Mouse (Mus musculus): ENCODE data around the gene Hdgf. TPM values are rescaled to one million over a fixed set of nuclear protein-coding genes. Genes with fewer than 3 reads are reported as not detected.
A peak's percentile ranks its signal among the peaks of the same experiment; 100 is the strongest.
"Not testable (repeated sequence)": the region's sequence is repeated elsewhere in the genome, so short reads cannot be mapped to it uniquely, and the experiment has no call there.

The Hdgf gene
- polyA plus RNA-seq, 2 experiments = 203 to 260 TPM

GRCm38 (mm10) chr3:87884291-87884690 is 21.8 kb upstream of the Hdgf start:
- Histone ChIP-seq H3K4me3 (replicated peaks; ENCODE audit: low read length) (peak overlapping the region; percentile 97), H3K9ac (ENCODE audit: low read depth, low read length, severe bottlenecking) (peak overlapping the region; percentile 89), H3K4me2 (replicated peaks; ENCODE audit: low read depth, low read length, severe bottlenecking) (peak overlapping the region; percentile 94), H3K27me3 (ENCODE audit: control insufficient read depth, insufficient read depth, low read length) (no peaks in the 10 kb centered on the region), H3K4me1 (ENCODE audit: control insufficient read depth, insufficient read depth, low read length) (peaks cover 12% of the 10 kb centered on the region), H3K36me3 (ENCODE audit: control insufficient read depth, insufficient read depth, low read length) (peaks cover 21% of the 10 kb centered on the region), H3K9me3 (ENCODE audit: control insufficient read depth, low read length) (0 out of 2 replicates have a peak, but pooled peaks cover 3% of the 10 kb centered on the region), H3K27ac (replicated peaks; ENCODE audit: low read depth, low read length) (no peak overlapping the region)
- WGBS = 4% methylated on average over 3 of the region's 3 CpGs
- ATAC-seq (ENCODE audit: low FRiP score, low read depth) = no peak
- DNase-seq (ENCODE audit: low spot score) = no peak
- TF ChIP-seq POLR2A (IDR thresholded peaks at IDR 0.05; ENCODE audit: borderline replicate concordance, extremely low read depth, insufficient read depth, insufficient read length) = no peak

- 0 out of 2 replicates have a peak, but pooled peaks cover 3% of the 10 kb centered on the region for H3K9me3 ChIP-seq (ENCODE audit: control insufficient read depth, low read length)
- peaks cover 12% of the 10 kb centered on the region for H3K4me1 ChIP-seq (ENCODE audit: control insufficient read depth, insufficient read depth, low read length)
- H3K4me2 ChIP-seq (replicated peaks; ENCODE audit: low read depth, low read length, severe bottlenecking) = peak overlapping the region; percentile 94
- peaks cover 16% of the 10 kb centered on the region for H3K36me3 ChIP-seq (ENCODE audit: control insufficient read depth, insufficient read depth, low read length)
- peak overlapping the region; percentile 97 for H3K4me3 ChIP-seq (replicated peaks; ENCODE audit: low read length)
- DNase-seq (ENCODE audit: low spot score) = no peak
- 1% methylated on average over 27 of the region's 28 CpGs for WGBS
- peak overlapping the region; percentile 83 for H3K27ac ChIP-seq (replicated peaks; ENCODE audit: low read depth, low read length)
- 0 out of 2 replicates have a peak, but pooled peaks have one; percentile 10 for ATAC-seq (ENCODE audit: low FRiP score, low read depth)
- no peaks in the 10 kb centered on the region for H3K27me3 ChIP-seq (ENCODE audit: control insufficient read depth, insufficient read depth, low read length)
- peak overlapping the region; percentile 89 for H3K9ac ChIP-seq (ENCODE audit: low read depth, low read length, severe bottlenecking)
- no peak for TF ChIP-seq POLR2A (IDR thresholded peaks at IDR 0.05; ENCODE audit: borderline replicate concordance, extremely low read depth, insufficient read depth, insufficient read length)
Measured at GRCm38 (mm10) chr3:87884708-87885251, 21.3 kb upstream of the Hdgf start.

- Histone ChIP-seq H3K36me3 (ENCODE audit: control insufficient read depth, insufficient read depth, low read length) (peaks cover 11% of the 10 kb centered on the region), H3K4me1 (ENCODE audit: control insufficient read depth, insufficient read depth, low read length) (peaks cover 12% of the 10 kb centered on the region), H3K27me3 (ENCODE audit: control insufficient read depth, insufficient read depth, low read length) (no peaks in the 10 kb centered on the region), H3K4me3 (replicated peaks; ENCODE audit: low read length) (peak within 1 kb of the TSS; percentile 97), H3K9me3 (ENCODE audit: control insufficient read depth, low read length) (0 out of 2 replicates have a peak, but pooled peaks cover 3% of the 10 kb centered on the region), H3K4me2 (replicated peaks; ENCODE audit: low read depth, low read length, severe bottlenecking) (peak within 1 kb of the TSS; percentile 94), H3K27ac (replicated peaks; ENCODE audit: low read depth, low read length) (peak within 1 kb of the TSS; percentile 83), H3K9ac (ENCODE audit: low read depth, low read length, severe bottlenecking) (peak within 1 kb of the TSS; percentile 89)
- DNase-seq (ENCODE audit: low spot score) (peak; percentile 99), ATAC-seq (ENCODE audit: low FRiP score, low read depth) (peak; percentile 98)
- WGBS = 0% methylated on average over 31 of the region's 33 CpGs
- peak; percentile 51; the same call in 1 of the 2 replicates for TF ChIP-seq POLR2A (IDR thresholded peaks at IDR 0.05; ENCODE audit: borderline replicate concordance, extremely low read depth, insufficient read depth, insufficient read length)
Measured at GRCm38 (mm10) chr3:87885281-87886003, 20.7 kb upstream of the Hdgf start, which contains the start of gene Prcc. Prcc (minus strand) TSS chr3:87885608.

- H3K27me3 ChIP-seq (ENCODE audit: control insufficient read depth, insufficient read depth, low read length) = no peaks in the 10 kb centered on the region
Measured at GRCm38 (mm10) chr3:87886004-87886365, 20.1 kb upstream of the Hdgf start.

GRCm38 (mm10) chr3:87886416-87886815 is 19.7 kb upstream of the Hdgf start:
- 84% methylated on average over 6 of the region's 6 CpGs for WGBS
- no peak overlapping the region for H3K27ac ChIP-seq (replicated peaks; ENCODE audit: low read depth, low read length)
- ATAC-seq (ENCODE audit: low FRiP score, low read depth) = no peak

More at GRCm38 (mm10) chr3:87886004-87886365, 20.1 kb upstream of the Hdgf start:
- ATAC-seq (ENCODE audit: low FRiP score, low read depth) (no peak), DNase-seq (ENCODE audit: low spot score) (no peak)
- H3K4me3 ChIP-seq (replicated peaks; ENCODE audit: low read length) = peak overlapping the region; percentile 97
- H3K9ac ChIP-seq (ENCODE audit: low read depth, low read length, severe bottlenecking) = peak overlapping the region; percentile 53
- H3K36me3 ChIP-seq (ENCODE audit: control insufficient read depth, insufficient read depth, low read length) = peaks cover 8% of the 10 kb centered on the region; the same call in 1 of the 2 replicates
- no peak for TF ChIP-seq POLR2A (IDR thresholded peaks at IDR 0.05; ENCODE audit: borderline replicate concordance, extremely low read depth, insufficient read depth, insufficient read length)
- H3K27ac ChIP-seq (replicated peaks; ENCODE audit: low read depth, low read length) = no peak overlapping the region
- peaks cover 12% of the 10 kb centered on the region for H3K4me1 ChIP-seq (ENCODE audit: control insufficient read depth, insufficient read depth, low read length)
- H3K9me3 ChIP-seq (ENCODE audit: control insufficient read depth, low read length) = 0 out of 2 replicates have a peak, but pooled peaks cover 3% of the 10 kb centered on the region
- 10% methylated on average over 10 of the region's 10 CpGs for WGBS
- H3K4me2 ChIP-seq (replicated peaks; ENCODE audit: low read depth, low read length, severe bottlenecking) = peak overlapping the region; percentile 50

GRCm38 (mm10) chr3:87887400-87887799 is 18.7 kb upstream of the Hdgf start:
- not testable (repeated sequence) for H3K4me2 ChIP-seq (replicated peaks; ENCODE audit: low read depth, low read length, severe bottlenecking); H3K9me3 ChIP-seq (ENCODE audit: control insufficient read depth, low read length); DNase-seq (ENCODE audit: low spot score); H3K4me3 ChIP-seq (replicated peaks; ENCODE audit: low read length); ATAC-seq (ENCODE audit: low FRiP score, low read depth); H3K9ac ChIP-seq (ENCODE audit: low read depth, low read length, severe bottlenecking); H3K27me3 ChIP-seq (ENCODE audit: control insufficient read depth, insufficient read depth, low read length); H3K27ac ChIP-seq (replicated peaks; ENCODE audit: low read depth, low read length); H3K36me3 ChIP-seq (ENCODE audit: control insufficient read depth, insufficient read depth, low read length)
- 84% methylated on average over 4 of the region's 4 CpGs for WGBS
- H3K4me1 ChIP-seq (ENCODE audit: control insufficient read depth, insufficient read depth, low read length) = peaks cover 12% of the 10 kb centered on the region

More at GRCm38 (mm10) chr3:87886416-87886815, 19.7 kb upstream of the Hdgf start:
- peaks cover 3% of the 10 kb centered on the region; the same call in 1 of the 2 replicates for H3K36me3 ChIP-seq (ENCODE audit: control insufficient read depth, insufficient read depth, low read length)
- TF ChIP-seq POLR2A (IDR thresholded peaks at IDR 0.05; ENCODE audit: borderline replicate concordance, extremely low read depth, insufficient read depth, insufficient read length) = no peak
- 0 out of 2 replicates have a peak, but pooled peaks cover 3% of the 10 kb centered on the region for H3K9me3 ChIP-seq (ENCODE audit: control insufficient read depth, low read length)
- H3K27me3 ChIP-seq (ENCODE audit: control insufficient read depth, insufficient read depth, low read length) = no peaks in the 10 kb centered on the region
- H3K4me3 ChIP-seq (replicated peaks; ENCODE audit: low read length) = peak overlapping the region; percentile 97
- H3K9ac ChIP-seq (ENCODE audit: low read depth, low read length, severe bottlenecking) = 0 out of 2 replicates have a peak overlapping the region, but pooled peaks have one; percentile 53
- DNase-seq (ENCODE audit: low spot score) = no peak
- peaks cover 12% of the 10 kb centered on the region for H3K4me1 ChIP-seq (ENCODE audit: control insufficient read depth, insufficient read depth, low read length)
- H3K4me2 ChIP-seq (replicated peaks; ENCODE audit: low read depth, low read length, severe bottlenecking) = peak overlapping the region; percentile 50
